Mouse (Mus musculus) forelimb bud, embryonic 11.5 days (tissue): ENCODE measurements around the gene Fuca1.

ENCODE experiments used
- DNase-seq: peaks from one replicate; pipeline ENCODE4 v3.0.0-alpha.2; 2012; ENCODE audit warnings: low read depth, low spot score

Gene Fuca1

GRCm38 (mm10) chr4:135981524-135982063, 61.1 kb downstream of the Fuca1 start:
- no peak for DNase-seq

- no peak for DNase-seq
Observed at GRCm38 (mm10) chr4:135984556-135984955, 64.0 kb downstream of the Fuca1 start.

GRCm38 (mm10) chr4:135985193-135985592, 64.7 kb downstream of the Fuca1 start:
- no peak for DNase-seq

- no peak for DNase-seq
Observed at GRCm38 (mm10) chr4:135985769-135986168, 65.2 kb downstream of the Fuca1 start.

- DNase-seq: no peak
Observed at GRCm38 (mm10) chr4:135986301-135986942, 65.9 kb downstream of the Fuca1 start.

GRCm38 (mm10) chr4:135986943-135987710, 66.6 kb downstream of the Fuca1 start, which contains the start of gene Pithd1:
Gene Pithd1 (minus strand): TSS chr4:135987264.
- peak; percentile 96 for DNase-seq

GRCm38 (mm10) chr4:135987714-135988113, 67.2 kb downstream of the Fuca1 start:
- DNase-seq: no peak
